Mouse (Mus musculus) hindbrain, embryonic 14.5 days (tissue): ENCODE data around the gene Strip2. TPM values are rescaled to one million over a fixed set of nuclear protein-coding genes. Genes with fewer than 3 reads are reported as not detected.

Source experiments
- ATAC-seq: fragments of 200-750 bp; cut with Nextera tagmentation; 2 replicates; pipeline ENCODE4 v1.8.0; 2017; ENCODE audit warnings: moderate number of reproducible peaks, mild to moderate bottlenecking, moderate TSS enrichment, moderate library complexity; ENCODE audit not compliant: low FRiP score
- DNase-seq: peaks from one replicate; pipeline ENCODE4 v3.0.0-alpha.2; 2015; ENCODE audit warnings: low spot score
- H3K27ac ChIP-seq: fragments of 300-500 bp; sonication (generic); 2 replicates; pipeline ENCODE4 v1.5.1; 2014; ENCODE audit warnings: mild to moderate bottlenecking, moderate library complexity
- H3K27me3 ChIP-seq: fragments of 300-500 bp; sonication (generic); 2 replicates; pipeline ENCODE4 v1.6.1; 2014; ENCODE audit warnings: mild to moderate bottlenecking, low read length, mixed read lengths; ENCODE audit not compliant: control insufficient read depth, insufficient read depth
- H3K36me3 ChIP-seq: fragments of 300-500 bp; sonication (generic); replicated peaks from 2 replicates; pipeline ENCODE4 v1.6.1; 2014; ENCODE audit not compliant: control insufficient read depth, insufficient read depth
- H3K4me1 ChIP-seq: fragments of 300-500 bp; sonication (generic); replicated peaks from 2 replicates; pipeline ENCODE4 v1.6.1; 2014; ENCODE audit warnings: antibody characterized with exemption, low read length, mixed read lengths; ENCODE audit not compliant: control insufficient read depth, insufficient read depth
- H3K4me2 ChIP-seq: fragments of 300-500 bp; sonication (generic); replicated peaks from 2 replicates; pipeline ENCODE4 v1.6.1; 2014; ENCODE audit warnings: mild to moderate bottlenecking, moderate library complexity
- H3K4me3 ChIP-seq: fragments of 300-500 bp; sonication (generic); replicated peaks from 2 replicates; pipeline ENCODE4 v1.5.1; 2014; ENCODE audit warnings: mild to moderate bottlenecking, low read length
- H3K9ac ChIP-seq: fragments of 300-500 bp; sonication (generic); 2 replicates; pipeline ENCODE4 v1.6.1; 2014
- H3K9me3 ChIP-seq: fragments of 300-500 bp; sonication (generic); 2 replicates; pipeline ENCODE4 v1.6.1; 2016; ENCODE audit warnings: low read length; ENCODE audit not compliant: control insufficient read depth
- WGBS: fragments of 180-500 bp; shearing (Covaris S2); extraction: QIAGEN DNeasy Blood & Tissue Kit; methylation state at CpG from one replicate; pipeline ENCODE4 v1.1.7; 2014; 5-methylcytosine and 5-hydroxymethylcytosine counted together
- polyA plus RNA-seq: library from polyadenylated mRNA; unstranded; fragments of >200 nt; fragmentation: Nextera tagmentation; extraction: Ambion mirVana; gene quantifications from 2 replicates; pipeline ENCODE4 v1.2.1, GENCODE M21; 2014

Strip2 gene
- polyA plus RNA-seq, 1 experiment from 2014 or later = 6.1 TPM

DNA sequence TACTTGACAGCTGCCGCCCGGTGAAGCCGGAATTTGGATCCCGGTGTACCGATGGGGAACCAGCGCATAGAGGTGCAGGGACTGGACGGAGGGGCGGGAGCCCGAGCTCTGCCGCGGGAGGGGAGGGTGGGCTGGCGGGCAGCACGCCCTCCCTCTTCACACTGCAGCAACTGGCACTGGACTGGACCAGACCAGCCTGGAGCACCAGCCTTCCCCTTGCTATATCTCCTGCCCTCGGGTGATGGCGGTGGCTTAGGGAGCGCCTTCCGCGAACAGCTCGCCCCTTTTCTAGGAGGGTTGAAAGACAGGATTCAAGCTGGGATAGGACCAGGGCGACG lies 540 bp downstream of the Strip2 start:
- H3K4me1 ChIP-seq = peaks cover 9% of the 10 kb centered on the region
- 2% methylated on average over 21 of the region's 21 CpGs for WGBS
- peak; percentile 47 for DNase-seq

DNA sequence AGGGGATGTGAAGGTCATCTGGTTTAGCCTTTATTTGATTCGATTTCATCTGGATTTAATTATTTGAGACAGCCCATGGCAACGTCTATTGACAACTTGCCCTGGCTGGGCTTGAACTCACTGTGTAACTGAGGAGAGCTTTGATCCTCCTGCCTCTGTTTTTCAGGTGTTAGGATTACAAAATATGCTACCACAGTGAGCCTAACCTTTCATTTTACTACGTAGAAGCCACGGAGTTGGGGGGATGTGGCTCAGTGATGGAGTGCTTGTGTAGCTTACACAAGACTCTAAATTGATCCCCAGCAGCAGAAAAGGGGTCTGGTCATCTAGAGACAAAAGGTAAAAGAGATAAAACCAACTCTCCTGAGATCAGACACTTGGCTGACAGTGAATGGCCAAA lies 1.1 kb downstream of the Strip2 start:
- peaks cover 23% of the 10 kb centered on the region for H3K27me3 ChIP-seq
- WGBS = 35% methylated on average over 4 of the region's 4 CpGs
- H3K9me3 ChIP-seq = no peaks in the 10 kb centered on the region
- H3K4me3 ChIP-seq = peak overlapping the region; percentile 82
- peak overlapping the region; percentile 80 for H3K4me2 ChIP-seq
- no peak for DNase-seq
- ATAC-seq = no peak
- no peak overlapping the region for H3K9ac ChIP-seq
- peaks cover 9% of the 10 kb centered on the region for H3K4me1 ChIP-seq
- H3K36me3 ChIP-seq = no peaks in the 10 kb centered on the region
- no peak overlapping the region for H3K27ac ChIP-seq

More for the DNA sequence above, 540 bp downstream of the Strip2 start:
- ATAC-seq = peak; percentile 73
- peak overlapping the region; percentile 82 for H3K4me3 ChIP-seq
- peak overlapping the region; percentile 69 for H3K9ac ChIP-seq
- H3K27me3 ChIP-seq = peaks cover 23% of the 10 kb centered on the region
- H3K4me2 ChIP-seq = peak overlapping the region; percentile 80
- H3K9me3 ChIP-seq = no peaks in the 10 kb centered on the region
- H3K27ac ChIP-seq = no peak overlapping the region
- H3K36me3 ChIP-seq = no peaks in the 10 kb centered on the region

GRCm38 (mm10) chr6:29923501-29923900 lies 6.7 kb downstream of the Strip2 start:
- Histone ChIP-seq H3K4me3 (no peak overlapping the region), H3K9me3 (no peaks in the 10 kb centered on the region), H3K27ac (no peak overlapping the region), H3K4me2 (no peak overlapping the region), H3K27me3 (peaks cover 7% of the 10 kb centered on the region; the same call in 1 of the 2 replicates), H3K4me1 (no peaks in the 10 kb centered on the region), H3K36me3 (no peaks in the 10 kb centered on the region), H3K9ac (no peak overlapping the region)
- DNase-seq = no peak
- no peak for ATAC-seq
- 72% methylated on average over 4 of the region's 4 CpGs for WGBS

DNA sequence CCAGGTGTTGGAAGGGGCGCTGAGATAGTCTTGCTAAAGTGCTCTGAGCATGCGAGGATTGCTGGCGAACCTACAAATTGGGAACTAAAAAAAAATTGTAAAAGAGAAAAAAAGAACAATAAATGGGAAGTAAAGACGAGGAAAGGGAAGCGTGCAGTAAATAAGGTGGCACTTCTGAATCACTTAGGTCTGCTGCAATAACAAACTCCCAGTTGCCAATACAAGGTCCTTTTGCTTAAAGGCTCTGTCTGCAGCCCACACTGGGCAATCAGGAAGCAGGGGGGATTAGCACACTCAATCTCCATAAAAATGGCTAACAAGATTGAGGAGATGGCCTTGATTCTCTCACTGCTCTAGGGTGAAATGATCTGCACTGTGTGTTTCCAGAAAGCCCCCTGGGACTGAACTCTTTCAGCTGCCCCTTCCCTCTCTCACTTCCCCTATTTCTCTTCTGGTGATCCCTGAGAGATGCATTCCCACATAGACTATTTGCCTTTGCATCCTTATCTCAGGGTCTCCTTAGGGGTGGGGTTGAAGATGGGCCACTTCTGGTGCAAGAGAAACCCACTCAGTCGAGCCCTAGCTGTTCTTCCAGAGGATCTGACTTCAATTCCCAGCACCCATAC lies 8.9 kb downstream of the Strip2 start:
- no peaks in the 10 kb centered on the region for H3K4me1 ChIP-seq
- H3K9me3 ChIP-seq = no peaks in the 10 kb centered on the region
- no peaks in the 10 kb centered on the region for H3K27me3 ChIP-seq
- WGBS = 78% methylated on average over 6 of the region's 6 CpGs
- ATAC-seq (no peak), DNase-seq (no peak)
- H3K36me3 ChIP-seq = no peaks in the 10 kb centered on the region
- no peak overlapping the region for H3K9ac ChIP-seq
- H3K4me3 ChIP-seq = no peak overlapping the region
- H3K27ac ChIP-seq = no peak overlapping the region
- H3K4me2 ChIP-seq = no peak overlapping the region

DNA sequence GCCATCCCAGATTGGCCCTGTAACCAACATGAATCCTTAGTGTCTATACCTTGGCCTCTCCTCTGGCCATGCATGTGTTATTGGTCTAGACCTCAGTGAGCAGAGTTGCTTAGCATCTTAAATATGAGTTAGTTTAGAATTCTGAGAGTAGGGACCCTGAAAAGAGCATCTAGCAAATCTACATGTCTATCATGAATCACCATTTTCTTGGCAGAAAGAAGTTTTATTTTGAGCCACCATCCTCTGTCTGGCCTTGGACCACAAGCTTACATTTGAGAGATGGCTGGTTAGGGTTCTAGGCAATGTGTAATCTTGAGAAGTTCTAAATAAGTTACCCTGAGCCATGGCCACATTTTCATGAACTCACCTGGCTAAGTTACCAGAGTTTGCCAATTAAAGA lies 13.3 kb downstream of the Strip2 start:
- Histone ChIP-seq H3K36me3 (no peaks in the 10 kb centered on the region), H3K4me3 (no peak overlapping the region), H3K9ac (no peak overlapping the region), H3K27ac (no peak overlapping the region), H3K4me2 (no peak overlapping the region), H3K27me3 (no peaks in the 10 kb centered on the region), H3K4me1 (no peaks in the 10 kb centered on the region), H3K9me3 (no peaks in the 10 kb centered on the region)
- DNase-seq (no peak), ATAC-seq (no peak)

- no peaks in the 10 kb centered on the region for H3K36me3 ChIP-seq
- 90% methylated on average over 6 of the region's 6 CpGs for WGBS
- no peak for ATAC-seq
- no peaks in the 10 kb centered on the region for H3K27me3 ChIP-seq
- no peak overlapping the region for H3K4me2 ChIP-seq
- H3K27ac ChIP-seq = no peak overlapping the region
- H3K9me3 ChIP-seq = no peaks in the 10 kb centered on the region
- no peaks in the 10 kb centered on the region for H3K4me1 ChIP-seq
- no peak overlapping the region for H3K9ac ChIP-seq
- H3K4me3 ChIP-seq = no peak overlapping the region
- DNase-seq = no peak
Observed at GRCm38 (mm10) chr6:29930665-29931064, 13.9 kb downstream of the Strip2 start.

DNA sequence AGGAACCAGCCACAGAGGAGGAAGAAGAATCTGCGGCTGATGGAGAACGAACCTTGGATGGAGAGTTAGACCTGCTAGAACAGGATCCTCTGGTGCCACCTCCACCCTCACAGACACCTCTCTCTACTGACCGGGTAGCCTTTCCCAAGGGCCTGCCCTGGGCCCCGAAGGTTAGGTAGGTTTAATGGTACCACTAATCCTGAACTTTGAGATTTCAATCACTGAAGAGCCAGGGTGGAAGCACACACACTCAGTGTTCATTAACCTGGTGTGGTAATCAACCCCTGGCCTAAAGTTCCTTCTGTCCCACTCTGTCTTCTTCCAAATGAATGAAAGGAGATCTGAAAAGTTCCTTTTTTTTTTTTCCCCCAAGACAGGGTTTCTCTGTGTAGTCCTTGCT lies 14.4 kb downstream of the Strip2 start:
- no peak overlapping the region for H3K4me3 ChIP-seq
- no peaks in the 10 kb centered on the region for H3K36me3 ChIP-seq
- H3K27me3 ChIP-seq = no peaks in the 10 kb centered on the region
- H3K9me3 ChIP-seq = no peaks in the 10 kb centered on the region
- DNase-seq (no peak), ATAC-seq (no peak)
- H3K4me2 ChIP-seq = no peak overlapping the region
- WGBS = 92% methylated on average over 4 of the region's 4 CpGs
- H3K4me1 ChIP-seq = no peaks in the 10 kb centered on the region
- no peak overlapping the region for H3K27ac ChIP-seq
- no peak overlapping the region for H3K9ac ChIP-seq

DNA sequence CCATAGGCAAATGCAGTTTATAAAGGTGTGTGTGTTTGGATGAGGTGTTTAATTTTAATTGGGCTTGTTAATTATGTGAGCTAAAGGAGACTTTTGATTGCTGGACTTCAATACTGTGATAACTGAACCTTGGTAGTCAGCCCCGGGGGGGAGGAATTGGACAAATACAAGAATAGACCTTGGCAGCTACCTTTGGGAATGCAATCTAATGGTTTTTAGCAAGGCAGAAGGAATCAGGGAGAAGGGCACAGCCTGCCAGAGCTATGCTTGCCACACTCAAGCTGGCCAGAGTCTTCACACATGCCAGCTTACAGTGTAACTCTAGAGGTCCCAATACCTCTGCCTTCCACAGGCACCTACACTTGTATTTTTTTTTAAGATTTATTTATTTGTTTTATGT lies 18.9 kb downstream of the Strip2 start:
- Histone ChIP-seq H3K9me3 (no peaks in the 10 kb centered on the region), H3K4me1 (no peaks in the 10 kb centered on the region), H3K4me2 (no peak overlapping the region), H3K9ac (no peak overlapping the region), H3K27me3 (no peaks in the 10 kb centered on the region), H3K27ac (no peak overlapping the region), H3K36me3 (no peaks in the 10 kb centered on the region), H3K4me3 (no peak overlapping the region)
- WGBS = 100% methylated on average over 1 of the region's 1 CpGs
- ATAC-seq (no peak), DNase-seq (no peak)

GRCm38 (mm10) chr6:29940428-29940827 lies 23.6 kb downstream of the Strip2 start:
- Histone ChIP-seq H3K4me1 (no peaks in the 10 kb centered on the region), H3K27me3 (no peaks in the 10 kb centered on the region), H3K4me2 (no peak overlapping the region), H3K9me3 (no peaks in the 10 kb centered on the region), H3K9ac (no peak overlapping the region), H3K36me3 (no peaks in the 10 kb centered on the region), H3K4me3 (no peak overlapping the region), H3K27ac (no peak overlapping the region)
- 81% methylated on average over 4 of the region's 4 CpGs for WGBS
- ATAC-seq = no peak
- no peak for DNase-seq

- ATAC-seq = no peak
- H3K27ac ChIP-seq = no peak overlapping the region
- H3K4me1 ChIP-seq = no peaks in the 10 kb centered on the region
- WGBS = 83% methylated on average over 2 of the region's 2 CpGs
- no peak for DNase-seq
- H3K27me3 ChIP-seq = no peaks in the 10 kb centered on the region
- no peak overlapping the region for H3K9ac ChIP-seq
- no peak overlapping the region for H3K4me3 ChIP-seq
- no peak overlapping the region for H3K4me2 ChIP-seq
- H3K36me3 ChIP-seq = no peaks in the 10 kb centered on the region
- no peaks in the 10 kb centered on the region for H3K9me3 ChIP-seq
Observed at GRCm38 (mm10) chr6:29941036-29941435, 24.2 kb downstream of the Strip2 start.
